Mouse (Mus musculus) forebrain, embryonic 10.5 days (tissue): Measurements from ENCODE around the gene Tfcp2. TPM values are rescaled to one million over a fixed set of nuclear protein-coding genes. Genes with fewer than 3 reads are reported as not detected.
A peak's percentile ranks its signal among the peaks of the same experiment; 100 is the strongest.
"Not testable (repeated sequence)": the region's sequence is repeated elsewhere in the genome, so short reads cannot be mapped to it uniquely, and the experiment has no call there.

ENCODE experiments used
- DNase-seq: peaks from one replicate; pipeline ENCODE4 v3.0.0-alpha.2; 2017; ENCODE audit warnings: low spot score; ENCODE audit errors: extremely low spot score
- H3K27ac ChIP-seq: fragments of 300-500 bp; sonication (generic); 2 replicates; pipeline ENCODE4 v1.5.1; 2016; ENCODE audit warnings: mild to moderate bottlenecking
- H3K27me3 ChIP-seq: fragments of 300-500 bp; sonication (generic); 2 replicates; pipeline ENCODE4 v1.6.1; 2016; ENCODE audit warnings: mild to moderate bottlenecking; ENCODE audit not compliant: poor library complexity, severe bottlenecking
- H3K36me3 ChIP-seq: fragments of 300-500 bp; sonication (generic); replicated peaks from 2 replicates; pipeline ENCODE4 v1.6.1; 2016; ENCODE audit warnings: mild to moderate bottlenecking, moderate library complexity
- H3K4me1 ChIP-seq: fragments of 300-500 bp; sonication (generic); 2 replicates; pipeline ENCODE4 v1.6.1; 2016
- H3K4me3 ChIP-seq: fragments of 300-500 bp; sonication (generic); 2 replicates; pipeline ENCODE4 v1.5.1; 2016; ENCODE audit warnings: mild to moderate bottlenecking, moderate library complexity
- H3K9me3 ChIP-seq: fragments of 300-500 bp; sonication (generic); 2 replicates; pipeline ENCODE4 v1.6.1; 2016; ENCODE audit warnings: mild to moderate bottlenecking, moderate library complexity
- WGBS: fragments of 180-500 bp; shearing (Covaris S2); methylation state at CpG from one replicate; pipeline ENCODE4 v1.1.7; 2016; 5-methylcytosine and 5-hydroxymethylcytosine counted together
- polyA plus RNA-seq: library from polyadenylated mRNA; unstranded; fragments of >200 nt; fragmentation: Nextera tagmentation; extraction: Ambion mirVana; gene quantifications from 2 replicates; pipeline ENCODE4 v1.2.1, GENCODE M21; 2016

The Tfcp2 gene
- polyA plus RNA-seq, 1 experiment from 2014 or later = 31.4 TPM

GRCm38 (mm10) chr15:100499506-100499905 is 52.3 kb downstream of the Tfcp2 start:
- 92% methylated on average over 8 of the region's 8 CpGs for WGBS
- not testable (repeated sequence) for H3K4me3 ChIP-seq, DNase-seq, H3K27ac ChIP-seq, H3K27me3 ChIP-seq, H3K9me3 ChIP-seq
- peaks cover 24% of the 10 kb centered on the region for H3K36me3 ChIP-seq
- peaks cover 10% of the 10 kb centered on the region for H3K4me1 ChIP-seq

- peaks cover 47% of the 10 kb centered on the region for H3K4me1 ChIP-seq
- under 1% methylated on average over 40 of the region's 40 CpGs for WGBS
Observed at GRCm38 (mm10) chr15:100495102-100495501, 56.7 kb downstream of the Tfcp2 start, which contains the start of gene Csrnp2. Gene Csrnp2, minus strand, starts transcription at chr15:100495488.

GRCm38 (mm10) chr15:100494647-100495046 is 57.2 kb downstream of the Tfcp2 start:
- H3K27ac ChIP-seq = peak overlapping the region; percentile 97
- no peak for DNase-seq
- H3K4me1 ChIP-seq = peaks cover 47% of the 10 kb centered on the region
- no peaks in the 10 kb centered on the region for H3K9me3 ChIP-seq
- peaks cover 7% of the 10 kb centered on the region for H3K36me3 ChIP-seq
- WGBS = under 1% methylated on average over 29 of the region's 29 CpGs
- H3K4me3 ChIP-seq = peak overlapping the region; percentile 88
- no peaks in the 10 kb centered on the region for H3K27me3 ChIP-seq

More at GRCm38 (mm10) chr15:100495102-100495501, 56.7 kb downstream of the Tfcp2 start, which contains the start of gene Csrnp2:
- Histone ChIP-seq H3K27ac (peak within 1 kb of the TSS; percentile 97), H3K36me3 (0 out of 2 replicates have a peak, but pooled peaks cover 6% of the 10 kb centered on the region), H3K4me3 (peak within 1 kb of the TSS; percentile 88), H3K9me3 (no peaks in the 10 kb centered on the region), H3K27me3 (no peaks in the 10 kb centered on the region)
- DNase-seq = peak; percentile 96

- Histone ChIP-seq H3K4me3 (no peak overlapping the region), H3K36me3 (peaks cover 28% of the 10 kb centered on the region), H3K27ac (no peak overlapping the region), H3K9me3 (no peaks in the 10 kb centered on the region), H3K27me3 (no peaks in the 10 kb centered on the region), H3K4me1 (peaks cover 55% of the 10 kb centered on the region)
- 94% methylated on average over 9 of the region's 9 CpGs for WGBS
- no peak for DNase-seq
Observed at GRCm38 (mm10) chr15:100491966-100492365, 59.8 kb downstream of the Tfcp2 start.

- Histone ChIP-seq H3K9me3 (no peaks in the 10 kb centered on the region), H3K36me3 (peaks cover 55% of the 10 kb centered on the region), H3K27ac (no peak overlapping the region), H3K4me1 (peaks cover 54% of the 10 kb centered on the region), H3K4me3 (no peak overlapping the region), H3K27me3 (no peaks in the 10 kb centered on the region)
- DNase-seq = no peak
- 89% methylated on average over 15 of the region's 15 CpGs for WGBS
Observed at GRCm38 (mm10) chr15:100489263-100489662, 62.5 kb downstream of the Tfcp2 start.

- H3K4me3 ChIP-seq, DNase-seq, H3K27ac ChIP-seq, H3K27me3 ChIP-seq, H3K9me3 ChIP-seq: not testable (repeated sequence)
- H3K4me1 ChIP-seq = peaks cover 44% of the 10 kb centered on the region
- H3K36me3 ChIP-seq = peaks cover 65% of the 10 kb centered on the region
- WGBS = 98% methylated on average over 1 of the region's 1 CpGs
Observed at GRCm38 (mm10) chr15:100488297-100488696, 63.5 kb downstream of the Tfcp2 start.

- Histone ChIP-seq H3K4me1 (peaks cover 32% of the 10 kb centered on the region), H3K9me3 (no peaks in the 10 kb centered on the region), H3K4me3 (no peak overlapping the region), H3K36me3 (peaks cover 77% of the 10 kb centered on the region), H3K27ac (no peak overlapping the region), H3K27me3 (no peaks in the 10 kb centered on the region)
- WGBS = 93% methylated on average over 2 of the region's 2 CpGs
- DNase-seq = no peak
Observed at GRCm38 (mm10) chr15:100487050-100487449, 64.8 kb downstream of the Tfcp2 start.

GRCm38 (mm10) chr15:100486450-100486849 is 65.4 kb downstream of the Tfcp2 start:
- H3K27ac ChIP-seq = no peak overlapping the region
- no peak overlapping the region for H3K4me3 ChIP-seq
- peaks cover 28% of the 10 kb centered on the region for H3K4me1 ChIP-seq
- peaks cover 83% of the 10 kb centered on the region for H3K36me3 ChIP-seq
- H3K9me3 ChIP-seq = no peaks in the 10 kb centered on the region
- H3K27me3 ChIP-seq = no peaks in the 10 kb centered on the region
- 31% methylated on average over 7 of the region's 7 CpGs for WGBS
- no peak for DNase-seq

GRCm38 (mm10) chr15:100485576-100485975 is 66.2 kb downstream of the Tfcp2 start:
- no peak for DNase-seq
- H3K4me1 ChIP-seq = peaks cover 24% of the 10 kb centered on the region
- 95% methylated on average over 3 of the region's 3 CpGs for WGBS
- no peaks in the 10 kb centered on the region for H3K27me3 ChIP-seq
- H3K36me3 ChIP-seq = peaks cover 92% of the 10 kb centered on the region
- no peaks in the 10 kb centered on the region for H3K9me3 ChIP-seq
- no peak overlapping the region for H3K27ac ChIP-seq
- no peak overlapping the region for H3K4me3 ChIP-seq

- DNase-seq = no peak
- Histone ChIP-seq H3K4me3 (no peak overlapping the region), H3K27me3 (no peaks in the 10 kb centered on the region), H3K4me1 (no peaks in the 10 kb centered on the region), H3K27ac (no peak overlapping the region), H3K36me3 (peaks cover 99% of the 10 kb centered on the region), H3K9me3 (no peaks in the 10 kb centered on the region)
- WGBS = 87% methylated on average over 4 of the region's 4 CpGs
Observed at GRCm38 (mm10) chr15:100478925-100479324, 72.9 kb downstream of the Tfcp2 start.

GRCm38 (mm10) chr15:100478351-100478750 is 73.5 kb downstream of the Tfcp2 start:
- H3K4me3 ChIP-seq = no peak overlapping the region
- no peaks in the 10 kb centered on the region for H3K27me3 ChIP-seq
- no peak overlapping the region for H3K27ac ChIP-seq
- peaks cover 99% of the 10 kb centered on the region for H3K36me3 ChIP-seq
- no peaks in the 10 kb centered on the region for H3K4me1 ChIP-seq
- DNase-seq = no peak
- no peaks in the 10 kb centered on the region for H3K9me3 ChIP-seq
- WGBS = 91% methylated on average over 10 of the region's 10 CpGs

GRCm38 (mm10) chr15:100473926-100474503 is 77.8 kb downstream of the Tfcp2 start:
- peaks cover 85% of the 10 kb centered on the region for H3K36me3 ChIP-seq

GRCm38 (mm10) chr15:100470037-100470436 is 81.8 kb downstream of the Tfcp2 start:
- no peak overlapping the region for H3K27ac ChIP-seq
- H3K4me3 ChIP-seq = peak overlapping the region; percentile 89
- H3K9me3 ChIP-seq = no peaks in the 10 kb centered on the region
- WGBS = 67% methylated on average over 10 of the region's 10 CpGs
- H3K27me3 ChIP-seq = no peaks in the 10 kb centered on the region
- DNase-seq = no peak
- H3K36me3 ChIP-seq = peaks cover 47% of the 10 kb centered on the region
- H3K4me1 ChIP-seq = peaks cover 34% of the 10 kb centered on the region

More at GRCm38 (mm10) chr15:100473926-100474503, 77.8 kb downstream of the Tfcp2 start:
- peaks cover 13% of the 10 kb centered on the region for H3K4me1 ChIP-seq
- H3K4me3 ChIP-seq = no peak overlapping the region
- no peak for DNase-seq
- no peak overlapping the region for H3K27ac ChIP-seq
- 87% methylated on average over 7 of the region's 7 CpGs for WGBS
- no peaks in the 10 kb centered on the region for H3K27me3 ChIP-seq
- H3K9me3 ChIP-seq = no peaks in the 10 kb centered on the region
